Mouse (Mus musculus) intestine, embryonic 16.5 days (tissue): ENCODE results near the gene St6galnac5. TPM values are rescaled to one million over a fixed set of nuclear protein-coding genes. Genes with fewer than 3 reads are reported as not detected.

ENCODE experiments used
- ATAC-seq: fragments of 200-750 bp; cut with Nextera tagmentation; 2 replicates; pipeline ENCODE4 v1.8.0; 2017; ENCODE audit warnings: moderate TSS enrichment, moderate library complexity
- H3K27ac ChIP-seq: fragments of 300-500 bp; sonication (generic); 2 replicates; pipeline ENCODE4 v1.5.1; 2014; ENCODE audit warnings: mild to moderate bottlenecking, low read length
- H3K27me3 ChIP-seq: fragments of 300-500 bp; sonication (generic); replicated peaks from 2 replicates; pipeline ENCODE4 v1.6.1; 2014; ENCODE audit warnings: low read length, control low read depth, mixed read lengths; ENCODE audit not compliant: control insufficient read depth, insufficient read depth
- H3K36me3 ChIP-seq: fragments of 300-500 bp; sonication (generic); 2 replicates; pipeline ENCODE4 v1.6.1; 2014; ENCODE audit warnings: low read length, control low read depth; ENCODE audit not compliant: control insufficient read depth, insufficient read depth
- H3K4me1 ChIP-seq: fragments of 300-500 bp; sonication (generic); 2 replicates; pipeline ENCODE4 v1.6.1; 2014; ENCODE audit warnings: low read length, control low read depth, mixed read lengths; ENCODE audit not compliant: control insufficient read depth, insufficient read depth
- H3K4me2 ChIP-seq: fragments of 300-500 bp; sonication (generic); 2 replicates; pipeline ENCODE4 v1.6.1; 2014; ENCODE audit warnings: low read depth, low read length, control low read depth
- H3K4me3 ChIP-seq: fragments of 300-500 bp; sonication (generic); 2 replicates; pipeline ENCODE4 v1.5.1; 2014; ENCODE audit warnings: mild to moderate bottlenecking, low read length
- H3K9ac ChIP-seq: fragments of 300-500 bp; sonication (generic); 2 replicates; pipeline ENCODE4 v1.6.1; 2014; ENCODE audit warnings: low read depth, low read length
- H3K9me3 ChIP-seq: fragments of 300-500 bp; sonication (generic); 2 replicates; pipeline ENCODE4 v1.6.1; 2016; ENCODE audit warnings: low read length, control low read depth; ENCODE audit not compliant: control insufficient read depth
- WGBS: fragments of 180-500 bp; shearing (Covaris S2); extraction: QIAGEN DNeasy Blood & Tissue Kit; methylation state at CpG from one replicate; pipeline ENCODE4 v1.1.7; 2014; 5-methylcytosine and 5-hydroxymethylcytosine counted together
- polyA plus RNA-seq: library from polyadenylated mRNA; unstranded; fragments of >200 nt; fragmentation: Nextera tagmentation; extraction: Ambion mirVana; gene quantifications from 2 replicates; pipeline ENCODE4 v1.2.1, GENCODE M21; 2015

The St6galnac5 gene
- polyA plus RNA-seq, 1 experiment from 2014 or later, result 0.28 TPM

DNA sequence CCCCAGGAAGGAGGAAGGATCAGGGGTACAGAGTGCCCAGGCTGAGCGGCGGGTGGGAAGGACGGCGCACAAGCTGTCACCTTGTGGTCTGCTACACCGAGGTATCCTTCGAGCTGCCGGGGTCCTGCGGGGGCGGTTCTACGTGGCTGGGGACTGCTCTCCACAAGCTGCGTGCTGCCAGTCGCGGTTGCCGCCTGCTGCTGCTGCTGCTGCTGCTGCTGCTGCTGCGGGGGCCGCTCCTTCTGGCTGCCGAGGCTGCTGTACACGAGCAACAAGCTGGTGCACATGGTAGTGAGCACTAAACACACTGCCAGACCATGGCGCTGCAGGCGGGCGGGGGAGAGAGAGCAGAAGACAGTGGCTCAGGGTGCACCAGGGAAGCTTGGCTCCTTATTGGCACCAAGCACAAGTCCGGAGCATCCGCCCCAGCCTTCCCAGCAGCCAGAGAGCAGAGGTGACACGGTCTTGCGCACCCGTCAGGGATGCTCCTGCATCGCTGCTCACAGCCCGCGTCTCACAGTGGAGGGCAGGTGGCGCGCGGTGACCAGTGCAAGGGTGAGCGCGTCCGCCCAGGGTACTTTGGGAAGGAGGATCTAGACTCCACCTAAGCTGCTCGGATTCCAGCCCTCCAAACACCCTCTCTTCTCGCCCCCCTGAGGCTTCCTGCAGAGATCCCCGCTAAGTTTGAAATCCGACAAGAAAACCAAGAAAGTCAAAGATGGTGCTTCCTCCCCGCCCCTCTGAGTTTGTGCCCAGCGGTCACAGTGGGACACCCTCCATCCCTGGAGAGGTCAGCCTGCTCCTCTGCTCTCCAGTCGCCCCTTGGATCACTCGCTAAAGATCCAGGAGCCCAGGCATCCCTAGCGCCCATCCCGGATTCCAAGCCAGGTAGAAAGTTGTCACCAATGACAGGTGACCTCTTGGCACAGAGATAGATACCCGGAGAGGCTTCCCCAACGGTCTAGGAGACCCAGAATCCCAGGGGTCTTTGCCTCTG is 770 bp downstream of the St6galnac5 start:
- ATAC-seq, result peak; percentile 50
- H3K27ac ChIP-seq, result no peak overlapping the region
- peaks cover 25% of the 10 kb centered on the region for H3K27me3 ChIP-seq
- H3K4me3 ChIP-seq, result peak overlapping the region; percentile 45
- H3K4me2 ChIP-seq, result peak overlapping the region; percentile 72
- peaks cover 8% of the 10 kb centered on the region; the same call in 1 of the 2 replicates for H3K4me1 ChIP-seq
- WGBS, result under 1% methylated on average over 47 of the region's 47 CpGs
- peak overlapping the region; percentile 28; the same call in 1 of the 2 replicates for H3K9ac ChIP-seq
- H3K36me3 ChIP-seq, result no peaks in the 10 kb centered on the region
- H3K9me3 ChIP-seq, result no peaks in the 10 kb centered on the region

DNA sequence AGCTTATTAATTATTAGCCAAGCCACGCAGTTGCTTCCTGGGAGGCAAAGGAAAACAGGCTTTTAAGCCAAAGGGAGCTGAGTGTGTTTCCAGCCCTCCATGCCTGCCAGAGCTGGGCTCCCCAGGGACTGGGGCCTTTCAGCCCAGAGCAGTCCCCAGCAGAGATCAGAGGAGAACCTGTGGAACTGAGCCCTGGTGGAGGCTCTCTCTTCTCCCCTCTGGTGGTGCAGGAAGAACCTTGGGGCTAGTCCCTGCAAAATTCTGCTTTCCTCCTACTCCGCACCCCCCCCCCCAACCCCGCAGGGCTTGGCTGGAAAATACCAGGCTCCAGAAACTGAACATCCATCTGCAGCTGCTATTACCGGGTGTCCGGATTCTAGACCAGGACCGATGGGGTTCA is 1.6 kb downstream of the St6galnac5 start:
- H3K4me1 ChIP-seq, result peaks cover 8% of the 10 kb centered on the region; the same call in 1 of the 2 replicates
- no peak overlapping the region for H3K27ac ChIP-seq
- H3K4me3 ChIP-seq, result peak overlapping the region; percentile 45; the same call in 1 of the 2 replicates
- H3K27me3 ChIP-seq, result peaks cover 25% of the 10 kb centered on the region
- ATAC-seq, result no peak
- H3K9ac ChIP-seq, result no peak overlapping the region
- peak overlapping the region; percentile 72; the same call in 1 of the 2 replicates for H3K4me2 ChIP-seq
- WGBS, result 11% methylated on average over 6 of the region's 6 CpGs
- no peaks in the 10 kb centered on the region for H3K36me3 ChIP-seq
- no peaks in the 10 kb centered on the region for H3K9me3 ChIP-seq

DNA sequence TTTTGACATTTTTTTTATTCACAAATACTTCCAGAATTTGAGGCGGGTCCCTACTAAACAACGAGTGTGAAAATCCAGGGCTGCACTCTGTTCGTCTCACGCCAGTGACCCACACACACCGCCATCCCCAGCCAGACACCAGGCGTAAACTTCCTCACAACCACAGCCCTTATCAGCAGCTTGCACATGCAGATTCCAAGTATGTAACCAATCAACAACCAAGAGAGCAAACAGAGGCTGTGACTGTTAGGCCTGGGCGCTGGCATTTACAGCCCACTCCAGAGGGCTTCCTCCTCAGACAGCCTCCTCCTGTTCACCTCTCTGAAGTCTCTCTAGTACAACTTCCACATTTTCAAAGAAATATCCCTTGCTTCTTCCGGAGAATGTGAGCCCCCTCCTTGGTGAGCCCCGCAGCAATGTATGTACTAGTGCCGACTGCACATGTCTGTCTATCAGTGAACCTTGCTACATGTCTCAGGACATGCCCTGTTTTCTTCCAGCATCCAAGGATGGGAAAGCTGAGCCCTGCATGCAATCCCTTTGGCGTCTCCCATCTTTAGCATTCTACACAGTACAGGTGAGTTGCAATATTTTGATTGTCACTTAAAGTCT is 2.5 kb downstream of the St6galnac5 start:
- WGBS, result 56% methylated on average over 11 of the region's 11 CpGs
- ATAC-seq, result peak; percentile 42; the same call in 1 of the 2 replicates
- Histone ChIP-seq H3K4me2 (no peak overlapping the region), H3K9me3 (no peaks in the 10 kb centered on the region), H3K36me3 (no peaks in the 10 kb centered on the region), H3K27me3 (peaks cover 25% of the 10 kb centered on the region), H3K4me1 (peaks cover 8% of the 10 kb centered on the region; the same call in 1 of the 2 replicates), H3K9ac (no peak overlapping the region), H3K4me3 (no peak overlapping the region), H3K27ac (no peak overlapping the region)

DNA sequence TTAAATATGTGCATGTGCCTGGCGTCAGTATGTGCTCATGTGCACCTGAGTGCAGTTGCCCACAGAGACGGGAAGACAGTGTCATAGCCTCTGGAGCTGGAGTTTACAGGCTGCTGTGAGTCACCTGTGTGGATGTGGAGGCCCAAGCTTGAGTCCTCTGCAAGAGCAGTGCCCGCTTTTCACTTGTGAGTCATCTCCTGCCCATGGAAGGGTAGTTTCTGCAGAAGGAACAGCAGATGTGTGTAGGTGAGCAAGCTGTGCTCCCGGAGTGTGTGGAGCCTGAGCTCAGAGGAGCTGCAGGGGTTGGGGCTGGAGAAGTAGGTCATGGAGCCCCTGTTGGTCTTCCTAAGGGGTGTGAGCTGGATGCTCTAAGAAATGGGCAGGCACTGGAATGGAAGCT is 10.7 kb downstream of the St6galnac5 start:
- WGBS, result 85% methylated on average over 4 of the region's 4 CpGs
- no peak overlapping the region for H3K27ac ChIP-seq
- ATAC-seq, result no peak

DNA sequence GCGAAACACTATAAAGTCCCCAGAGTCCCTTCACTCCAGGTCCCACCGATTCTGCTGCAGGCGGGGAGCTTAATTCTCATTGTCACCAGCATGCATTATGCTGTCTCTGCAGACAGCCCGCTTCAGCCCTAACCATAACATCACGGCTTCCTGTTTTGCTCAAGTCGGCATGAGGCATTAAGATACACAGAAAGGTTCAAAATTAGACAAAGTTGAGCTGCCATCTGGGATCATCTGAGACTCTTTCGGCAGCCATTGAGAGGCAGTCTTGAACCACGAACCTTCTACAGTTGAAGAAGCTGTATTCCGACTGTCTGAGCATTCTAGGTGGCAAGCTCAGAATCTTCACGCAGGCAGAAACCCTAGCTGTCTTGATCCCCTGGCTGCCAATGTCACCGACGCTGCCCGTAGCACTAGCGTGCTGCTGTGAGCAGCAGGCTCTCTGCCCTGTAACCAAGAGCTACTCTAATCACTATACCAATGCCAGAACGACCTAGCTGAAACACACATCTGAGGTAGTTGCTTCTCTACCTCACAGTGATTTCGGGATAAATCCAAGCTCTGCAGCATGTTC is 12.2 kb downstream of the St6galnac5 start:
- Histone ChIP-seq H3K4me1 (no peaks in the 10 kb centered on the region), H3K9me3 (no peaks in the 10 kb centered on the region), H3K27me3 (no peaks in the 10 kb centered on the region), H3K4me2 (no peak overlapping the region), H3K4me3 (no peak overlapping the region), H3K36me3 (no peaks in the 10 kb centered on the region), H3K9ac (no peak overlapping the region), H3K27ac (no peak overlapping the region)
- 58% methylated on average over 16 of the region's 16 CpGs for WGBS
- ATAC-seq, result no peak

More for the DNA sequence above, 10.7 kb downstream of the St6galnac5 start:
- H3K4me2 ChIP-seq, result no peak overlapping the region
- H3K9me3 ChIP-seq, result no peaks in the 10 kb centered on the region
- no peaks in the 10 kb centered on the region for H3K4me1 ChIP-seq
- H3K36me3 ChIP-seq, result no peaks in the 10 kb centered on the region
- no peak overlapping the region for H3K9ac ChIP-seq
- H3K4me3 ChIP-seq, result no peak overlapping the region
- H3K27me3 ChIP-seq, result no peaks in the 10 kb centered on the region

DNA sequence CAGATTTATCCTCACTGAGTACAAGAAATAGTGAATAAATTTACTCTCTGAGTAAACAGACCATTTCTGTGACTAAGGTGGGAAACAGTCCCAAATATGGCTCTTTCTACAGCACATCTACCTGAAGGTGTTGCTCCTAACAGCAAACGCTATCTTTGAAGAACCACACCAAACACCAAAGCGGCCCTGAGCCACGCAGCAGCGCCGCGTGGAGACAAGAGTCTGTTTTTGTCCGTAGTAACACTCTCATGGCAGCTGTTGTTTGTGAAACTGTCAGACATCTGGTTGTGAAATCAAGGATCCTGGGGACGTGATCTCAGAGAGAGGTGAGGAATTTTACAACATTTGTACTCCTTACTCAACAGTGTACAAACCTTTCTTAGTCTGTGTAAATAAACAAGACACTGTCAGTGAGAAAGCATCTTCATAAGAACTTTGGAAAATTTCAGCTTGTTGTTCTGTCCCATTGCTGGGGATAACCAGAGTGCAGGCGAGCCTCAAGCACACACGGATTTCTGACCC is 20.1 kb downstream of the St6galnac5 start:
- WGBS, result 56% methylated on average over 10 of the region's 10 CpGs
- ATAC-seq, result no peak
- H3K9ac ChIP-seq, result no peak overlapping the region
- no peak overlapping the region for H3K4me2 ChIP-seq
- H3K36me3 ChIP-seq, result no peaks in the 10 kb centered on the region
- no peaks in the 10 kb centered on the region for H3K4me1 ChIP-seq
- H3K27me3 ChIP-seq, result no peaks in the 10 kb centered on the region
- H3K27ac ChIP-seq, result no peak overlapping the region
- no peak overlapping the region for H3K4me3 ChIP-seq
- no peaks in the 10 kb centered on the region; the same call in 1 of the 2 replicates for H3K9me3 ChIP-seq

DNA sequence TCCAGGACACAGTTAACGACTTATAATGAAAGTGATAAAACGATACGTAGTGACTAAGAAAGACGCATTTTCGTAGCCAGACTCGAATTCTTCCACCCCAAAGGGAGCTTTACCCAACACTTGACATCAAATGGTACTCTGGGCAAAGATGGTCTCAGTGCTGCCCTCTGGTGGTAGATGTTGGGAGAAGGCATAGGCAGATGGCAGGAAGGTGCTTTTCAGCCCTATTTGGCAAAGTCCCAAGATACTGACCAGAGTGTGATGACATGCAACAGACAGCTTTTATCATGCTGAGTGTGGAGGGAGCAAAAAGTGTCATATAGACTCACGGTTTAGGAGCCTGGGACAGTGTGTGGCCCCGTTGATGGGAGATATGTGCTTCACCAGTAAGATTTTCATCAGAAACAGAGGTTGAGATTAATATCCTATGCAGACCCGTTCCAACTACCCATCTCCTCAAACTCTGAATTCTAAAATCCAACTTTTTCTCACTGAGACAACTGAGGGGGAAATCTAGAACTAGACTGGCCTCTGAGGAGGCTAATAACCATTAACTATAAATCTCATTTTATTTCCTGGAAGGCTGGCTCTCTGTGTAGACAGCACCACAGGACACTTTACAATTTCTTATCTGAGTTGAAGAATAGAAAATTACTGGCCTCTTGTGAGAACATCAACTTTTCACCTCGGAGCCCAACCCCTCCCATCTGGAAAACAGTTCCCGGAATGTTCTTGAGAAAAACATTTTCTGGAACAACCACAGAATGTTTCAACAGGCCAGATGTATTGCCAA is 23.5 kb downstream of the St6galnac5 start:
- no peaks in the 10 kb centered on the region for H3K4me1 ChIP-seq
- 62% methylated on average over 11 of the region's 11 CpGs for WGBS
- no peak overlapping the region for H3K9ac ChIP-seq
- H3K4me2 ChIP-seq, result no peak overlapping the region
- no peaks in the 10 kb centered on the region for H3K27me3 ChIP-seq
- no peak for ATAC-seq
- H3K36me3 ChIP-seq, result no peaks in the 10 kb centered on the region
- H3K4me3 ChIP-seq, result no peak overlapping the region
- H3K9me3 ChIP-seq, result no peaks in the 10 kb centered on the region; the same call in 1 of the 2 replicates
- H3K27ac ChIP-seq, result no peak overlapping the region

DNA sequence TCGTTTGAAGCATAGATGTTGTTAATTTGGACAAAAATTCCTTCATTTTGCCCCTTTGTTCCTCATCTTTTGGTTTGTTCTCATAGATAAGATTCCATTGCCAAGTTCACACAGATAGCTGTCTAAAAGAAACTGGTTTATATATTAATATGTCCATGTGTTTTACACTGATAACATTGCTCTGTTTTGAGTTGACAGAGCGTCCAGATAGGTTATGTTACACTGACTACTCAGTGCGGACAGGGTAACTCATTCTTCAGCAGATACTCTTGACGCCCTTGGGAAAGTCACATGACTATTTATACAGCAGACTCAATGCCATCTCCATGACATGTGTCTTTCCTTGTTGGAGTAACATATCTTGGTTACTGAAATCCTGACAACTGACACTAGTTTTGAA is 25.3 kb downstream of the St6galnac5 start:
- 82% methylated on average over 4 of the region's 4 CpGs for WGBS
- H3K9ac ChIP-seq, result no peak overlapping the region
- H3K9me3 ChIP-seq, result no peaks in the 10 kb centered on the region; the same call in 1 of the 2 replicates
- H3K4me3 ChIP-seq, result no peak overlapping the region
- no peaks in the 10 kb centered on the region for H3K4me1 ChIP-seq
- H3K4me2 ChIP-seq, result no peak overlapping the region
- no peaks in the 10 kb centered on the region for H3K36me3 ChIP-seq
- no peaks in the 10 kb centered on the region for H3K27me3 ChIP-seq
- no peak overlapping the region for H3K27ac ChIP-seq
- no peak for ATAC-seq
